Mouse (Mus musculus): Measurements from ENCODE around the gene Cep57. TPM values are rescaled to one million over a fixed set of nuclear protein-coding genes. Genes with fewer than 3 reads are reported as not detected.
A peak's percentile ranks its signal among the peaks of the same experiment; 100 is the strongest.
"Not testable (repeated sequence)": the region's sequence is repeated elsewhere in the genome, so short reads cannot be mapped to it uniquely, and the experiment has no call there.

Cep57 gene
- polyA plus RNA-seq, 1 experiment from 2014 or later, result 42.0 TPM

DNA sequence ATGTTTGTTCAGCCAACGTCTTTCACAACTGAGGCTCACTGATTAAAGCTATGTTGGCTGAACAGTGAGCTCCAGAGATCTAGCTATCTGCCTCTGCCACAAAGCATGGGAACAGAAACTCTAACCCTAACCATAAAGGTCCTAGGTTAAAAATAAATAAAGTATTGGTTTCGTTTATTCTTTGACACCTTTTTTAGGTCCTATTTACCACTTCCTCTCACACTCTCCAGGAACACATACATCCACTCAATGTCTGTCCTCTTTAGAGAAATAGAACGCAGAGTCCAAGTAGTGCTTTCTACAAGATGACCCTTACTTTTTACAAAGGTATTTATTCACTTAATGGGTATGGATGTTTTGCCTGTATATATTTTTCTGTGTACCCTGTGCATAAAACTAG, 6.1 kb downstream of the Cep57 start:
- ATAC-seq (ENCODE audit: low FRiP score, low TSS enrichment), result no peak
- Histone ChIP-seq H3K4me1 (ENCODE audit: control insufficient read depth, insufficient read depth, low read length) (0 out of 2 replicates have a peak, but pooled peaks cover 8% of the 10 kb centered on the region), H3K36me3 (ENCODE audit: control insufficient read depth, insufficient read depth, low read length) (peaks cover 50% of the 10 kb centered on the region)

DNA sequence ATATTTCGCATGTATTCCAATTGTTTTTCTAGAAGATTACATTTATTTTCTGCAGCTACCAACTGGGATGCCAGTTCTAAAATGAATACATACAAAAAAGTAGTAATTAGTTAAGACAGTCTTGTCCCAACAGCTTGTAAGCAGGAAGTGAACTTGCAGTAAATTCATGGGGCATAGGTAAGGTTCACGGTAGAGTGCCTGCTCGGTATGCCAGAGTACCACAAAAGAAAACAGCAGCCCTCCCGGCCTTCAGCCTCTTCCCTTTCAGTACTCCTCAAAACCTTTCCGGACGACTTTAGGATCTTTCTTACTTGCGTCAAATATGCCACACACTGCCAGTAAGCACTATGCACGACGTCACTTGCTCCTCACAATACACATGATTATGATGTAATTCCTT, 8.5 kb downstream of the Cep57 start:
- 83% methylated on average over 9 of the region's 9 CpGs for WGBS
- no peaks in the 10 kb centered on the region for H3K27me3 ChIP-seq (ENCODE audit: control insufficient read depth, insufficient read depth, low read length)
- H3K36me3 ChIP-seq (ENCODE audit: control insufficient read depth, insufficient read depth, low read length), result peaks cover 67% of the 10 kb centered on the region

More for the DNA sequence above, 6.1 kb downstream of the Cep57 start:
- Histone ChIP-seq H3K4me3 (replicated peaks; ENCODE audit: low read depth, low read length) (no peak overlapping the region), H3K27me3 (ENCODE audit: control insufficient read depth, insufficient read depth, low read length) (no peaks in the 10 kb centered on the region), H3K9ac (replicated peaks; ENCODE audit: low read length) (no peak overlapping the region), H3K4me2 (ENCODE audit: low read length) (no peak overlapping the region), H3K9me3 (ENCODE audit: control insufficient read depth, low read length) (no peaks in the 10 kb centered on the region), H3K27ac (replicated peaks; ENCODE audit: low read depth, low read length) (no peak overlapping the region)
- no peak for DNase-seq
- WGBS, result 96% methylated on average over 3 of the region's 3 CpGs

DNA sequence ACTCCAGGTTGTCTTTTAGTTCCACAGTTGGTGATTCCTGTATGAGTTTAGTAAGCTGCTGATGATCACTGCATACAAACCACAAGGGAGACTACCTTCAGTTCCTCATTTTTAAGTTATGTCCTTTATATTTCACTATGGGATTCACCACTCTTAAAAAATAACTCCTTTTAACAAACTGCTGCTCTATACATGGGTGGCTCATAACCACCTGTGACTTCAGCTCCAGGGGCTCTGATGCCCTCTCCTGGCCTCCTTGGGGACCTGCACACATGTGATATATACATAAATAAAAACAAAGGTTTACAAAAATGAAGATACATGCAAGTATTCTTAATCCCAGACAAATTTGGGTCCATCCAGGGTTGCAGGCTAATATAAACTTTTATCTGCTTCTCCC, 17.0 kb downstream of the Cep57 start:
- Histone ChIP-seq H3K9ac (replicated peaks; ENCODE audit: low read length) (no peak overlapping the region), H3K36me3 (ENCODE audit: control insufficient read depth, insufficient read depth, low read length) (peaks cover 77% of the 10 kb centered on the region), H3K27me3 (ENCODE audit: control insufficient read depth, insufficient read depth, low read length) (no peaks in the 10 kb centered on the region), H3K27ac (replicated peaks; ENCODE audit: low read depth, low read length) (no peak overlapping the region), H3K9me3 (ENCODE audit: control insufficient read depth, low read length) (no peaks in the 10 kb centered on the region), H3K4me2 (ENCODE audit: low read length) (no peak overlapping the region), H3K4me1 (ENCODE audit: control insufficient read depth, insufficient read depth, low read length) (no peaks in the 10 kb centered on the region), H3K4me3 (replicated peaks; ENCODE audit: low read depth, low read length) (no peak overlapping the region)
- ATAC-seq (ENCODE audit: low FRiP score, low TSS enrichment) (no peak), DNase-seq (peak; percentile 12)

More for the DNA sequence above, 8.5 kb downstream of the Cep57 start:
- Histone ChIP-seq H3K4me3 (replicated peaks; ENCODE audit: low read depth, low read length) (no peak overlapping the region), H3K9me3 (ENCODE audit: control insufficient read depth, low read length) (no peaks in the 10 kb centered on the region), H3K4me1 (ENCODE audit: control insufficient read depth, insufficient read depth, low read length) (no peaks in the 10 kb centered on the region), H3K4me2 (ENCODE audit: low read length) (no peak overlapping the region), H3K27ac (replicated peaks; ENCODE audit: low read depth, low read length) (no peak overlapping the region), H3K9ac (replicated peaks; ENCODE audit: low read length) (no peak overlapping the region)
- ATAC-seq (ENCODE audit: low FRiP score, low TSS enrichment) (no peak), DNase-seq (no peak)

DNA sequence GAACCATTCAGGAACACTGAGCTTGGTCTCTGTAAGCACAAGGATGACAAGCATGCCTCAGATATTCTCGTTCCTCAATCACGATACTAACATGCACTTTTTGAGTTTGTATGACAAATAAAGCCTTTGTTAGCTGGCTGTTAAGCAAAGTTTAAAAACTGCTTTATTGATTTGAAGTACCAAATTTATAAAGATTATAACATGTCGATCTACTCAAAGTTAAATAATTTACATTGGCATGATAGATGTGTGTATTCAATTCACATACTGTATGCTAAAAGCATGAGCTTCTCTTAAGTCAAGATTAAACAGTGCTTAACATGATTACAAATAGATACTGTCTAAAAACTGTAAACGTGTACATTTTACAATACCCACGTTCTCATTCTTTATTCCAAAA, 19.2 kb downstream of the Cep57 start:
- no peak overlapping the region for H3K4me3 ChIP-seq (replicated peaks; ENCODE audit: low read depth, low read length)
- no peak overlapping the region for H3K4me2 ChIP-seq (ENCODE audit: low read length)
- WGBS, result 97% methylated on average over 5 of the region's 5 CpGs
- H3K4me1 ChIP-seq (ENCODE audit: control insufficient read depth, insufficient read depth, low read length), result no peaks in the 10 kb centered on the region
- no peaks in the 10 kb centered on the region for H3K9me3 ChIP-seq (ENCODE audit: control insufficient read depth, low read length)
- no peak overlapping the region for H3K27ac ChIP-seq (replicated peaks; ENCODE audit: low read depth, low read length)
- H3K27me3 ChIP-seq (ENCODE audit: control insufficient read depth, insufficient read depth, low read length), result no peaks in the 10 kb centered on the region
- DNase-seq, result no peak
- no peak for ATAC-seq (ENCODE audit: low FRiP score, low TSS enrichment)
- peaks cover 81% of the 10 kb centered on the region for H3K36me3 ChIP-seq (ENCODE audit: control insufficient read depth, insufficient read depth, low read length)
- H3K9ac ChIP-seq (replicated peaks; ENCODE audit: low read length), result no peak overlapping the region

DNA sequence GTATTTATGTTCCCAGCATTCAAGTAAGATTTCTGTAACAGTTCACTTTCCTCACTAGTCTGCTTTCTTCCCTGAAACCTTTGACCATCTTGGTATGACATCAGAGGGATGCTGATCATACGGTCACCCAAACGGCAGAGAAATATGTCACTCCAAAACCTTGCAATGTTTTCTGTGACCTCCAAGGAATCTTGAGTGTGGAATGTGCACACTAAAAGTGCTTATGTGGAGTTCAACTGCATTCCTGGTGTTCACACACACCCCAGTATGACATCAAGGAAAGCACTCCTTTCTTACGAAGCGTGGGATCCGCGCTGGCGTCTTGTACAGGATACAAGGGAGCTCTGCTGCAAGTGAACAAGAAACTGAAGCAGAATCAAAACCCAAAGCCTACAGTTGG, 20.1 kb downstream of the Cep57 start:
- no peak for DNase-seq
- Histone ChIP-seq H3K36me3 (ENCODE audit: control insufficient read depth, insufficient read depth, low read length) (peaks cover 73% of the 10 kb centered on the region), H3K9me3 (ENCODE audit: control insufficient read depth, low read length) (no peaks in the 10 kb centered on the region), H3K4me3 (replicated peaks; ENCODE audit: low read depth, low read length) (no peak overlapping the region), H3K9ac (replicated peaks; ENCODE audit: low read length) (no peak overlapping the region), H3K27ac (replicated peaks; ENCODE audit: low read depth, low read length) (no peak overlapping the region), H3K4me1 (ENCODE audit: control insufficient read depth, insufficient read depth, low read length) (no peaks in the 10 kb centered on the region), H3K4me2 (ENCODE audit: low read length) (no peak overlapping the region), H3K27me3 (ENCODE audit: control insufficient read depth, insufficient read depth, low read length) (no peaks in the 10 kb centered on the region)
- 95% methylated on average over 7 of the region's 7 CpGs for WGBS
- no peak for ATAC-seq (ENCODE audit: low FRiP score, low TSS enrichment)

DNA sequence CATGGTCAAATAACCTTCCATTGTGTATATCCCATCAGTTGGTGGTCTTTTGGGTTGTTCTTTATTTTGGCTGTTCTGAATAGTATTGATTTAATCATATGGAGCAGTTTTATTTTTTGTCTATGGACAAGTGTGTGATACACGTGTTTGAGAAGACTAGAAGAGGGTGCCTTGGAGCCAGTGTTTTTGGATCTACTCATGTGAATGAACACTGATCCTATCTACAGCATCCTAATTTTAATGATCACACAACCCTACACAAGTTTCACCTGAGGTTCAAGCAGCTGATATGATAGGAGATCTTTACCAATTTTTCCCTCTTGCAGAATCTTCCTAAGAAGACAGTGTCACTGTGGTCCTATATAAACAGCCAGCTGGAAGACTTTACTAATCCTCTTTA, 22.4 kb downstream of the Cep57 start:
- no peaks in the 10 kb centered on the region for H3K9me3 ChIP-seq (ENCODE audit: control insufficient read depth, low read length)
- no peak overlapping the region for H3K4me3 ChIP-seq (replicated peaks; ENCODE audit: low read depth, low read length)
- H3K36me3 ChIP-seq (ENCODE audit: control insufficient read depth, insufficient read depth, low read length), result peaks cover 65% of the 10 kb centered on the region
- no peaks in the 10 kb centered on the region for H3K27me3 ChIP-seq (ENCODE audit: control insufficient read depth, insufficient read depth, low read length)
- H3K4me2 ChIP-seq (ENCODE audit: low read length), result no peak overlapping the region
- DNase-seq, result no peak
- H3K9ac ChIP-seq (replicated peaks; ENCODE audit: low read length), result no peak overlapping the region
- no peak for ATAC-seq (ENCODE audit: low FRiP score, low TSS enrichment)
- WGBS, result 78% methylated on average over 1 of the region's 1 CpGs
- H3K27ac ChIP-seq (replicated peaks; ENCODE audit: low read depth, low read length), result no peak overlapping the region
- H3K4me1 ChIP-seq (ENCODE audit: control insufficient read depth, insufficient read depth, low read length), result no peaks in the 10 kb centered on the region

DNA sequence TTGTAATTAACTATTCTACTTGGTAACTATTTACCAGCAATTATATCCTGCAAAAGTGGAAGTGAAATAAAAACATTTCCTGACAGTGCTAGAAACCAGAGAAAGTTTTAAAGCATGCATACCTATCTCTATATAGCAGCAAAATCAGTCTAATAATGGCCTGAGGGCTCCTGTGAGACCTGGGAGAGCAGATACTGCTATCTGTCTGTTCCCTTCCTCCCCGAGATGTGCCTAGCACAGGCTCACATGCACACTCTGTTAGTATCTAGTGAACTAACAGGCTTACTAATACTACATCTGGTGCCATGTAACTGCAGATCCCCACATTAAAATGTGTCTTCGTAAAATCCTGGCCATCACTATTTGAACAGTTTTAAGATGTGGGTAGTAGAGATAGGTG, 32.2 kb downstream of the Cep57 start:
- Histone ChIP-seq H3K4me1 (ENCODE audit: control insufficient read depth, insufficient read depth, low read length) (no peaks in the 10 kb centered on the region), H3K36me3 (ENCODE audit: control insufficient read depth, insufficient read depth, low read length) (peaks cover 56% of the 10 kb centered on the region), H3K4me2 (ENCODE audit: low read length) (no peak overlapping the region), H3K4me3 (replicated peaks; ENCODE audit: low read depth, low read length) (no peak overlapping the region), H3K27me3 (ENCODE audit: control insufficient read depth, insufficient read depth, low read length) (no peaks in the 10 kb centered on the region), H3K27ac (replicated peaks; ENCODE audit: low read depth, low read length) (no peak overlapping the region), H3K9ac (replicated peaks; ENCODE audit: low read length) (no peak overlapping the region), H3K9me3 (ENCODE audit: control insufficient read depth, low read length) (no peaks in the 10 kb centered on the region)
- WGBS, result 93% methylated on average over 2 of the region's 2 CpGs
- DNase-seq (no peak), ATAC-seq (ENCODE audit: low FRiP score, low TSS enrichment) (no peak)

DNA sequence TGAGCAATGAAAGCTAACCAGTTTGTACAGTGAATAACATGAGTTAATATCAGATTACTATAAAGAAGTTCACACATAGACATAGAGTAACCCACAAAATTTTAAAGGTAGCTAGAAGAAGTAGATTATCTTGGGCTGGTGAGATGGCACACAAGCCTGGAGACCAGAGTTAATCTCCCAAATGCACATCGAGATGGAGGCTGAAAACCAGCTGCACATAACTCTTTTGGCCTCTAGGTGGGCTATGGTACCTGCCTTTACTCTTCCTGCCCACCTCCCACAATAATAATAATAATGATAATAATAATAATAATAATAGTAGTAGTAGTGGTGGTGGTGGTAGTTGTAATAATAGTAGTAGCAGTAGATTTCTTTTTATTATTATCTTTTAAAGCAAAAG, 32.6 kb downstream of the Cep57 start:
- no peaks in the 10 kb centered on the region for H3K4me1 ChIP-seq (ENCODE audit: control insufficient read depth, insufficient read depth, low read length)
- H3K27ac ChIP-seq (replicated peaks; ENCODE audit: low read depth, low read length), result no peak overlapping the region
- H3K9me3 ChIP-seq (ENCODE audit: control insufficient read depth, low read length), result no peaks in the 10 kb centered on the region
- H3K27me3 ChIP-seq (ENCODE audit: control insufficient read depth, insufficient read depth, low read length), result no peaks in the 10 kb centered on the region
- ATAC-seq (ENCODE audit: low FRiP score, low TSS enrichment), result no peak
- H3K9ac ChIP-seq (replicated peaks; ENCODE audit: low read length), result no peak overlapping the region
- peaks cover 56% of the 10 kb centered on the region for H3K36me3 ChIP-seq (ENCODE audit: control insufficient read depth, insufficient read depth, low read length)
- WGBS, result 76% methylated on average over 1 of the region's 1 CpGs
- no peak overlapping the region for H3K4me2 ChIP-seq (ENCODE audit: low read length)
- no peak overlapping the region for H3K4me3 ChIP-seq (replicated peaks; ENCODE audit: low read depth, low read length)
- DNase-seq, result no peak

DNA sequence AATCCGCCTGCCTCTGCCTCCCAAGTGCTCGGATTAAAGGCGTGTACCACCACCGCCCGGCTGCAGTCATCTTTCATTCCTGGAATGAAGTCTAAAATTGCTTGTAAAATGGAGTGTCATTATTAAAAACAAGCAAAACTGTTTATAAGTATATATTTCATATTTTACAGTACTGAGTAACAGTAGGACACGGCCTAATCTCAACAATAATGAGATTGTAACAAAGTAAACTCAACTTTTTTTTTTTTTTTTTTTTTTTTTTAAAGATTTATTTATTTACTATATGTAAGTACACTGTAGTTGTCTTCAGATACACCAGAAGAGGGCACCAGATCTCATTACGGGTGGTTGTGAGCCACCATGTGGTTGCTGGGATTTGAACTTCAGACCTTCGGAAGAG, 36.0 kb downstream of the Cep57 start:
- H3K36me3 ChIP-seq (ENCODE audit: control insufficient read depth, insufficient read depth, low read length), result peaks cover 61% of the 10 kb centered on the region
- 96% methylated on average over 7 of the region's 8 CpGs for WGBS

More for the DNA sequence above, 36.0 kb downstream of the Cep57 start:
- not testable (repeated sequence) for H3K4me3 ChIP-seq (replicated peaks; ENCODE audit: low read depth, low read length); H3K4me2 ChIP-seq (ENCODE audit: low read length); H3K27me3 ChIP-seq (ENCODE audit: control insufficient read depth, insufficient read depth, low read length); H3K9me3 ChIP-seq (ENCODE audit: control insufficient read depth, low read length); ATAC-seq (ENCODE audit: low FRiP score, low TSS enrichment); H3K4me1 ChIP-seq (ENCODE audit: control insufficient read depth, insufficient read depth, low read length); DNase-seq; H3K27ac ChIP-seq (replicated peaks; ENCODE audit: low read depth, low read length); H3K9ac ChIP-seq (replicated peaks; ENCODE audit: low read length)
